Mouse (Mus musculus) forebrain, postnatal 0 days (tissue): ENCODE data around the gene Fam196b. TPM values are rescaled to one million over a fixed set of nuclear protein-coding genes. Genes with fewer than 3 reads are reported as not detected.

Experiments
- ATAC-seq: fragments of 200-750 bp; cut with Nextera tagmentation; 2 replicates; pipeline ENCODE4 v1.8.0; 2017; ENCODE audit warnings: mild to moderate bottlenecking, moderate library complexity
- DNase-seq: peaks from one replicate; pipeline ENCODE4 v3.0.0-alpha.2; 2015
- H3K27ac ChIP-seq: fragments of 300-500 bp; sonication (generic); 2 replicates; pipeline ENCODE4 v1.5.1; 2014; ENCODE audit warnings: low read depth, mild to moderate bottlenecking, antibody characterized with exemption, low read length, moderate library complexity, mixed read lengths
- H3K27me3 ChIP-seq: fragments of 300-500 bp; sonication (generic); 2 replicates; pipeline ENCODE4 v1.6.1; 2014; ENCODE audit warnings: mild to moderate bottlenecking, low read length, mixed read lengths; ENCODE audit not compliant: insufficient read depth
- H3K36me3 ChIP-seq: fragments of 300-500 bp; sonication (generic); 2 replicates; pipeline ENCODE4 v1.6.1; 2014; ENCODE audit warnings: mild to moderate bottlenecking, moderate library complexity; ENCODE audit not compliant: insufficient read depth
- H3K4me1 ChIP-seq: fragments of 300-500 bp; sonication (generic); 2 replicates; pipeline ENCODE4 v1.6.1; 2014; ENCODE audit warnings: antibody characterized with exemption; ENCODE audit not compliant: insufficient read depth
- H3K4me2 ChIP-seq: fragments of 300-500 bp; sonication (generic); 2 replicates; pipeline ENCODE4 v1.6.1; 2014; ENCODE audit warnings: low read depth, mild to moderate bottlenecking, moderate library complexity
- H3K4me3 ChIP-seq: fragments of 300-500 bp; sonication (generic); 2 replicates; pipeline ENCODE4 v1.5.1; 2014; ENCODE audit warnings: low read depth, low read length, mixed read lengths
- H3K9ac ChIP-seq: fragments of 300-500 bp; sonication (generic); 2 replicates; pipeline ENCODE4 v1.6.1; 2014; ENCODE audit warnings: mild to moderate bottlenecking
- H3K9me3 ChIP-seq: fragments of 300-500 bp; sonication (generic); 2 replicates; pipeline ENCODE4 v1.6.1; 2016; ENCODE audit warnings: low read length
- CTCF ChIP-seq: sonication (generic); IDR thresholded peaks from 2 replicates; pipeline ENCODE4 v1.5.1; 2016; ENCODE audit warnings: antibody characterized with exemption, control low read depth, low read depth
- WGBS: fragments of 180-500 bp; shearing (Covaris S2); extraction: QIAGEN DNeasy Blood & Tissue Kit; methylation state at CpG from one replicate; pipeline ENCODE4 v1.1.7; 2014; 5-methylcytosine and 5-hydroxymethylcytosine counted together
- polyA plus RNA-seq: library from polyadenylated mRNA; unstranded; fragments of >200 nt; fragmentation: Nextera tagmentation; extraction: Ambion mirVana; gene quantifications from 2 replicates; pipeline ENCODE4 v1.2.1, GENCODE M21; 2015
- total RNA-seq: library from RNA; depleted of rRNA; stranded (reverse); fragments of >200 nt; gene quantifications from 2 replicates; pipeline ENCODE4 v1.2.3, GENCODE M21; 2014; rRNA removed

The Fam196b gene
- total RNA-seq = 3.5 and 5.0 TPM in 2 replicates
- polyA plus RNA-seq = 0.79 and 1.5 TPM in 2 replicates

DNA sequence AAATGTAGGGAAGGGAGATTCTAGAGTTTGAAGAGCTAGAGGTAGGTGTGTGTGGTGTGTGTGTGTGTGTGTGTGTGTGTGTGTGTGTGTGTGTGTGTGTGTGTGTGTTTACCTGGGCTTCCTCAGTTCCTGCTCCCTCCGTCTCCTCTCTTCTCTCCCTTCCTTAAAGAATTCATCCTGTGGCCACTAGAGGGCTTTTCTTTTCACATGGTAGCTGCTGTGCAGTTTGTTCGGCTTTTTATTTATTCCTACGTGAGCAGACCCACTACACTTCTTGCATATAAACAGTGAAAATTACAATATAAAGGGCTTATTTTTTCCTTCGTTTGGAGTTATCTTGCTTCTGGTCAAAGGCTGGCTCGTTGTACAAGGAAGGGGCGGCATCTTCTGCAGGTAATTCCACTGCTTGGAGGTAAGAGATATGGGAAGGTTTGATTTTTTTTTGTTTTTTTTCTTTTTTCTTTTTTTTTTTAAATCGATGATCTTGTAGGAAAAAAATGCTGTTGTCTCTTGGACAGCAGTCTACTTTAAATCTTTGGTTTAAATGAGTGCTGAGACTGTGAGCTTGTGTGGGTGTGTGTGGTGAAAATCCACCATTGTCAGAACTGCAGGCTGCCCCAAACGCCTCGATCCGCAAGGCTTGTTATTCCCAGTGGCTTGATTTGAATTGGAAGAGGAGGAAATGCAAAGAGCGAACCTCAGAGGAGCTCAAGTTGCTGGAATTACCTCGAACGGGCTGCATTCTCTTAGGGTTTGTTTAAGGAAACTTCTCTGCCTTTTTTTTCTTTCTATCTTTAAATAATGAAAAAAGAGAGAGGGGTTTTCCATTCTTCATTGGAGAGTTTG is at the start of gene Fam196b:
Gene Fam196b (plus strand): TSS at position 289 of the 846 bp plus-strand sequence.
- WGBS = 2% methylated on average over 13 of the region's 13 CpGs
- H3K4me1 ChIP-seq = 0 out of 2 replicates have a peak, but pooled peaks cover 12% of the 10 kb centered on the region
- no peak within 1 kb of the TSS for H3K27ac ChIP-seq
- H3K4me3 ChIP-seq = peak within 1 kb of the TSS; percentile 43
- H3K9ac ChIP-seq = peak within 1 kb of the TSS; percentile 34
- ATAC-seq (peak; percentile 85), DNase-seq (peak; percentile 77)
- no peaks in the 10 kb centered on the region for H3K9me3 ChIP-seq
- peak within 1 kb of the TSS; percentile 55 for H3K4me2 ChIP-seq
- TF ChIP-seq CTCF = peak; percentile 79
- no peaks in the 10 kb centered on the region for H3K36me3 ChIP-seq
- H3K27me3 ChIP-seq = no peaks in the 10 kb centered on the region

GRCm38 (mm10) chr11:34272016-34272415 is 42.6 kb upstream of the Fam196b start:
- TF ChIP-seq CTCF = no peak
- 0 out of 2 replicates have a peak, but pooled peaks have one; percentile 27 for ATAC-seq
- Histone ChIP-seq H3K36me3 (no peaks in the 10 kb centered on the region), H3K9me3 (no peaks in the 10 kb centered on the region), H3K4me1 (no peaks in the 10 kb centered on the region; the same call in 1 of the 2 replicates), H3K4me3 (no peak overlapping the region), H3K27ac (no peak overlapping the region), H3K9ac (no peak overlapping the region), H3K27me3 (peaks cover 9% of the 10 kb centered on the region; the same call in 1 of the 2 replicates), H3K4me2 (no peak overlapping the region)
- DNase-seq = peak; percentile 30
- WGBS = 16% methylated on average over 10 of the region's 10 CpGs

DNA sequence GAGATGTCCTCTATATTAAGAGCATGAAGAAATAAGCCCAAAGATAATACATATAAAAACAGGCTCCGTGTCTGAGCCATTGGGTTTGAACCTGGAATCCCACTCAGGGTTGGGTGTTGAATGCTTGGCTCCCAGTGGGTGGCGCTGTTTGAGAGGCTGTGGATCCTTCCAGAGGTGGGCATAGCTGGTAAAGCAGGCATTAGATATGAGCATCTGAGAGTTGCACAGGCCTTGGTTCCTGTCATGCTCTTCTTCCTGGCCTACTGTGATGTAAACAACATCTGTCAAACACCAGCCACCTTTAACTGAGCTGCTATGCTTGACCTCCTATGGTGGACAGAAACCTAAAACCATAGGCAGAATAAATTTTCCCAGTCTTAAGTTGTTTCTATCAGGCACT is 38.7 kb upstream of the Fam196b start:
- H3K4me2 ChIP-seq = no peak overlapping the region
- TF ChIP-seq CTCF = peak; percentile 62
- peak; percentile 46 for DNase-seq
- WGBS = 39% methylated on average over 2 of the region's 2 CpGs
- H3K9ac ChIP-seq = no peak overlapping the region
- no peaks in the 10 kb centered on the region for H3K36me3 ChIP-seq
- H3K4me3 ChIP-seq = no peak overlapping the region
- peak overlapping the region; percentile 45; the same call in 1 of the 2 replicates for H3K27ac ChIP-seq
- peaks cover 9% of the 10 kb centered on the region; the same call in 1 of the 2 replicates for H3K27me3 ChIP-seq
- H3K9me3 ChIP-seq = no peaks in the 10 kb centered on the region
- no peak for ATAC-seq
- no peaks in the 10 kb centered on the region; the same call in 1 of the 2 replicates for H3K4me1 ChIP-seq

DNA sequence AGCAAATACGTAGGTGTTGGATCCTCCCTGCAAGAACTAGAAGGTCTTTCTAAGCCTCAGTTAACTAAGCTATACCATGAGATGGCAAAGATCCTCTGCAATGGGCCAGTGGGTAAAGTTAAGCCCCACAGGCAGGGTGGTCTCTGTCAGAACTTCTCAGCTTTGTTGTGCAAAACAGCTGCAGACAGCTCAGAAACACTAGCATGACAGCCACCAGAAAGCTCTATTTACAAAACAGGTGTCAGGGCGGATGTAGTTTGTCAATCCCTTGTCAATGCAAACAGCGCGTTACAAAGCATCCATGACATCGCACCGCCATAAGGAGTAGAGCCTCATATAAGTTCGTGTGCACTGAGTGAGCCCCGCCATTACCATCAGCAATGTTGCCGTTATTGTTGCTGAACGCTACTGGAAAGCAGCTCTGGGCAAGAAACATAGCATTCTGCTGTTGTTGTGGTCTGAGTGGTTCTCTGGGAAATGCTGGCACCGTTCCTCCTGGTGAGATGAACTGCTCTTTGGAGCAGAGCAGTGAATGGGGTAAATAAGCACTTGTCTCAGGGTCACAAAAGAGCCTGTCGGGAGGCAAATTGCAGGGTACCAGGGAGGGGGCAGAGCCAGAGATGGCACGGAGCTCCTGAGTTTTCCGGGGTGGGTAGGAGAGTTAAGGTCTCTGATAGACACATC is 38.1 kb upstream of the Fam196b start:
- H3K4me3 ChIP-seq = no peak overlapping the region
- DNase-seq = peak; percentile 74
- peak overlapping the region; percentile 23 for H3K4me2 ChIP-seq
- H3K27ac ChIP-seq = peak overlapping the region; percentile 45; the same call in 1 of the 2 replicates
- H3K4me1 ChIP-seq = no peaks in the 10 kb centered on the region; the same call in 1 of the 2 replicates
- no peaks in the 10 kb centered on the region for H3K9me3 ChIP-seq
- no peak overlapping the region for H3K9ac ChIP-seq
- H3K36me3 ChIP-seq = no peaks in the 10 kb centered on the region
- TF ChIP-seq CTCF = no peak
- peak; percentile 96 for ATAC-seq
- H3K27me3 ChIP-seq = peaks cover 9% of the 10 kb centered on the region; the same call in 1 of the 2 replicates
- 16% methylated on average over 14 of the region's 14 CpGs for WGBS

DNA sequence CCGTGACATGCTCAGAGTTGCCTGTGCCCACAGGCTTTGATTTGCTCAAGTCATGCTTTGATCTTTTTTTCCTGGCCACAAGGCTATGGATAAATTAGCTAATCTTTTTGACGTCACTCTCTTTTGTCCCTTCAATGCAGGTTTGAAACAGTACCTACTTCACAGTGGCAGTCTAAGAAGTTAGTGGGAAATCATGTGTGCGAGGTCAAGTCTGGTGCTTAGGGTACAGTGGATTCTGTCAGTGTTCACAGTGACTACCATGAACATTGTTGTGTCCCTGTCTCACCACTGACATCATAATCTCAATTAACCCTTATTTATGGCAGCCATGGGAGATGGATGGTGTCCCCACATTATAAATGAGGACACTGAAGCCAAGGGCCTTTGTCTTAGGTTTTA is 37.6 kb upstream of the Fam196b start:
- 16% methylated on average over 3 of the region's 3 CpGs for WGBS
- DNase-seq = no peak

GRCm38 (mm10) chr11:34284124-34284808 is 30.4 kb upstream of the Fam196b start:
- Histone ChIP-seq H3K4me1 (no peaks in the 10 kb centered on the region), H3K36me3 (no peaks in the 10 kb centered on the region), H3K27ac (no peak overlapping the region), H3K4me2 (no peak overlapping the region), H3K9me3 (no peaks in the 10 kb centered on the region), H3K4me3 (no peak overlapping the region), H3K9ac (no peak overlapping the region), H3K27me3 (no peaks in the 10 kb centered on the region; the same call in 1 of the 2 replicates)
- ATAC-seq (no peak), DNase-seq (no peak)
- no peak for TF ChIP-seq CTCF
- WGBS = 28% methylated on average over 13 of the region's 13 CpGs

More for the DNA sequence above, 37.6 kb upstream of the Fam196b start:
- H3K27me3 ChIP-seq = 0 out of 2 replicates have a peak, but pooled peaks cover 5% of the 10 kb centered on the region
- H3K4me2 ChIP-seq = peak overlapping the region; percentile 23
- no peaks in the 10 kb centered on the region for H3K36me3 ChIP-seq
- H3K9ac ChIP-seq = no peak overlapping the region
- H3K9me3 ChIP-seq = no peaks in the 10 kb centered on the region
- no peak for TF ChIP-seq CTCF
- H3K4me1 ChIP-seq = no peaks in the 10 kb centered on the region; the same call in 1 of the 2 replicates
- H3K4me3 ChIP-seq = no peak overlapping the region
- ATAC-seq = no peak; the same call in 1 of the 2 replicates
- H3K27ac ChIP-seq = 0 out of 2 replicates have a peak overlapping the region, but pooled peaks have one; percentile 9
